Mouse (Mus musculus): ENCODE results near the gene Gm16253. TPM values are rescaled to one million over a fixed set of nuclear protein-coding genes. Genes with fewer than 3 reads are reported as not detected.
A peak's percentile ranks its signal among the peaks of the same experiment; 100 is the strongest.

Gm16253 gene
- polyA plus RNA-seq, 1 experiment from 2014 or later = 0.68 TPM

GRCm38 (mm10) chr3:96551203-96551602, 25.6 kb upstream of the Gm16253 start:
- H3K27ac ChIP-seq (replicated peaks in 1 of 2; ENCODE audit: control insufficient read depth in 1 of 2, insufficient read depth in 1 of 2, low read depth in 2 of 2, low read length in 2 of 2) = peak overlapping the region; percentile 3 to 31; a peak in 1 of 4 replicates
- H3K36me3 ChIP-seq (ENCODE audit: control insufficient read depth, insufficient read depth, low read length) = no peaks in the 10 kb centered on the region
- ATAC-seq (ENCODE audit: insufficient number of reproducible peaks, insufficient read depth, low FRiP score, low read depth) = no peak
- H3K9me3 ChIP-seq (ENCODE audit: control insufficient read depth, low read length) = no peaks in the 10 kb centered on the region
- no peak overlapping the region for H3K4me2 ChIP-seq (ENCODE audit: low read length)
- H3K4me1 ChIP-seq (ENCODE audit: control insufficient read depth in 2 of 2, insufficient read depth in 2 of 2, low read length in 2 of 2) = peaks cover 17 to 42% of the 10 kb centered on the region in 2 experiments
- H3K27me3 ChIP-seq (ENCODE audit: control insufficient read depth, insufficient read depth, low read length) = no peaks in the 10 kb centered on the region
- peak overlapping the region; percentile 58 for H3K9ac ChIP-seq (ENCODE audit: low read length)
- WGBS = 14% methylated on average over 8 of the region's 8 CpGs
- H3K4me3 ChIP-seq (ENCODE audit: control insufficient read depth in 1 of 2, insufficient read depth in 1 of 2, low read depth in 1 of 2, low read length in 2 of 2) = no peak overlapping the region

GRCm38 (mm10) chr3:96551890-96552289, 24.9 kb upstream of the Gm16253 start:
- Histone ChIP-seq H3K27ac (replicated peaks in 1 of 2; ENCODE audit: control insufficient read depth in 1 of 2, insufficient read depth in 1 of 2, low read depth in 2 of 2, low read length in 2 of 2) (no peak overlapping the region; a peak in 1 of 4 replicates), H3K9ac (ENCODE audit: low read length) (peak overlapping the region; percentile 58; the same call in 1 of the 2 replicates), H3K4me3 (ENCODE audit: control insufficient read depth in 1 of 2, insufficient read depth in 1 of 2, low read depth in 1 of 2, low read length in 2 of 2) (no peak overlapping the region), H3K27me3 (ENCODE audit: control insufficient read depth, insufficient read depth, low read length) (no peaks in the 10 kb centered on the region), H3K36me3 (ENCODE audit: control insufficient read depth, insufficient read depth, low read length) (no peaks in the 10 kb centered on the region), H3K9me3 (ENCODE audit: control insufficient read depth, low read length) (no peaks in the 10 kb centered on the region), H3K4me1 (ENCODE audit: control insufficient read depth in 2 of 2, insufficient read depth in 2 of 2, low read length in 2 of 2) (peaks cover 17 to 47% of the 10 kb centered on the region in 2 experiments), H3K4me2 (ENCODE audit: low read length) (no peak overlapping the region)
- WGBS = 60% methylated on average over 7 of the region's 7 CpGs
- no peak for ATAC-seq (ENCODE audit: insufficient number of reproducible peaks, insufficient read depth, low FRiP score, low read depth)

GRCm38 (mm10) chr3:96553601-96554000, 23.2 kb upstream of the Gm16253 start:
- H3K9me3 ChIP-seq (ENCODE audit: control insufficient read depth, low read length) = no peaks in the 10 kb centered on the region
- no peak overlapping the region for H3K9ac ChIP-seq (ENCODE audit: low read length)
- ATAC-seq (ENCODE audit: insufficient number of reproducible peaks, insufficient read depth, low FRiP score, low read depth) = no peak
- H3K4me1 ChIP-seq (ENCODE audit: control insufficient read depth in 2 of 2, insufficient read depth in 2 of 2, low read length in 2 of 2) = peaks cover 17 to 44% of the 10 kb centered on the region in 2 experiments
- WGBS = 71% methylated on average over 6 of the region's 6 CpGs
- no peaks in the 10 kb centered on the region for H3K27me3 ChIP-seq (ENCODE audit: control insufficient read depth, insufficient read depth, low read length)
- H3K36me3 ChIP-seq (ENCODE audit: control insufficient read depth, insufficient read depth, low read length) = no peaks in the 10 kb centered on the region
- no peak overlapping the region for H3K4me3 ChIP-seq (ENCODE audit: control insufficient read depth in 1 of 2, insufficient read depth in 1 of 2, low read depth in 1 of 2, low read length in 2 of 2)
- H3K27ac ChIP-seq (replicated peaks in 1 of 2; ENCODE audit: control insufficient read depth in 1 of 2, insufficient read depth in 1 of 2, low read depth in 2 of 2, low read length in 2 of 2) = no peak overlapping the region
- no peak overlapping the region for H3K4me2 ChIP-seq (ENCODE audit: low read length)

- WGBS = 82% methylated on average over 6 of the region's 6 CpGs
- H3K27me3 ChIP-seq (ENCODE audit: control insufficient read depth, insufficient read depth, low read length) = no peaks in the 10 kb centered on the region
- peaks cover 6% of the 10 kb centered on the region for H3K36me3 ChIP-seq (ENCODE audit: control insufficient read depth, insufficient read depth, low read length)
- no peak overlapping the region for H3K9ac ChIP-seq (ENCODE audit: low read length)
- no peaks in the 10 kb centered on the region for H3K9me3 ChIP-seq (ENCODE audit: control insufficient read depth, low read length)
- ATAC-seq (ENCODE audit: insufficient number of reproducible peaks, insufficient read depth, low FRiP score, low read depth) = no peak
- no peak overlapping the region for H3K4me3 ChIP-seq (ENCODE audit: control insufficient read depth in 1 of 2, insufficient read depth in 1 of 2, low read depth in 1 of 2, low read length in 2 of 2)
- H3K4me2 ChIP-seq (ENCODE audit: low read length) = no peak overlapping the region
- peaks cover 14 to 40% of the 10 kb centered on the region in 2 experiments for H3K4me1 ChIP-seq (ENCODE audit: control insufficient read depth in 2 of 2, insufficient read depth in 2 of 2, low read length in 2 of 2)
- H3K27ac ChIP-seq (replicated peaks in 1 of 2; ENCODE audit: control insufficient read depth in 1 of 2, insufficient read depth in 1 of 2, low read depth in 2 of 2, low read length in 2 of 2) = peak overlapping the region in 1 of 2 experiments; percentile 93; a peak in 1 of 4 replicates
These were observed 22.5 kb upstream of the Gm16253 start for GRCm38 (mm10) chr3:96554251-96554650.

GRCm38 (mm10) chr3:96555041-96555596, 21.7 kb upstream of the Gm16253 start:
- ATAC-seq (ENCODE audit: insufficient number of reproducible peaks, insufficient read depth, low FRiP score, low read depth) = no peak; the same call in 1 of the 2 replicates
- peak overlapping the region; percentile 89 to 93 for H3K27ac ChIP-seq (replicated peaks in 1 of 2; ENCODE audit: control insufficient read depth in 1 of 2, insufficient read depth in 1 of 2, low read depth in 2 of 2, low read length in 2 of 2)
- peaks cover 15% of the 10 kb centered on the region for H3K36me3 ChIP-seq (ENCODE audit: control insufficient read depth, insufficient read depth, low read length)
- peak overlapping the region; percentile 97 for H3K4me2 ChIP-seq (ENCODE audit: low read length)
- no peaks in the 10 kb centered on the region for H3K9me3 ChIP-seq (ENCODE audit: control insufficient read depth, low read length)
- H3K9ac ChIP-seq (ENCODE audit: low read length) = peak overlapping the region; percentile 88
- H3K4me3 ChIP-seq (ENCODE audit: control insufficient read depth in 1 of 2, insufficient read depth in 1 of 2, low read depth in 1 of 2, low read length in 2 of 2) = 0 out of 4 replicates have a peak overlapping the region, but pooled peaks of 1 of the 2 experiments have one; percentile 10
- WGBS = 16% methylated on average over 12 of the region's 12 CpGs
- H3K27me3 ChIP-seq (ENCODE audit: control insufficient read depth, insufficient read depth, low read length) = no peaks in the 10 kb centered on the region
- H3K4me1 ChIP-seq (ENCODE audit: control insufficient read depth in 2 of 2, insufficient read depth in 2 of 2, low read length in 2 of 2) = peaks cover 12 to 34% of the 10 kb centered on the region in 2 experiments

GRCm38 (mm10) chr3:96555999-96556614, 20.7 kb upstream of the Gm16253 start:
- 73% methylated on average over 15 of the region's 15 CpGs for WGBS
- H3K36me3 ChIP-seq (ENCODE audit: control insufficient read depth, insufficient read depth, low read length) = peaks cover 24% of the 10 kb centered on the region
- ATAC-seq (ENCODE audit: insufficient number of reproducible peaks, insufficient read depth, low FRiP score, low read depth) = no peak
- peak overlapping the region; percentile 89 to 93; a peak in 3 of 4 replicates for H3K27ac ChIP-seq (replicated peaks in 1 of 2; ENCODE audit: control insufficient read depth in 1 of 2, insufficient read depth in 1 of 2, low read depth in 2 of 2, low read length in 2 of 2)
- no peaks in the 10 kb centered on the region for H3K9me3 ChIP-seq (ENCODE audit: control insufficient read depth, low read length)
- peak overlapping the region in 1 of 2 experiments; percentile 76; a peak in 2 of 4 replicates for H3K4me3 ChIP-seq (ENCODE audit: control insufficient read depth in 1 of 2, insufficient read depth in 1 of 2, low read depth in 1 of 2, low read length in 2 of 2)
- no peaks in the 10 kb centered on the region for H3K27me3 ChIP-seq (ENCODE audit: control insufficient read depth, insufficient read depth, low read length)
- peaks cover 10 to 36% of the 10 kb centered on the region in 2 experiments for H3K4me1 ChIP-seq (ENCODE audit: control insufficient read depth in 2 of 2, insufficient read depth in 2 of 2, low read length in 2 of 2)
- H3K9ac ChIP-seq (ENCODE audit: low read length) = peak overlapping the region; percentile 88
- peak overlapping the region; percentile 97 for H3K4me2 ChIP-seq (ENCODE audit: low read length)

GRCm38 (mm10) chr3:96556651-96557635, 19.8 kb upstream of the Gm16253 start:
- Histone ChIP-seq H3K9me3 (ENCODE audit: control insufficient read depth, low read length) (no peaks in the 10 kb centered on the region), H3K9ac (ENCODE audit: low read length) (peak overlapping the region; percentile 88), H3K4me2 (ENCODE audit: low read length) (peak overlapping the region; percentile 97), H3K4me3 (ENCODE audit: control insufficient read depth in 1 of 2, insufficient read depth in 1 of 2, low read depth in 1 of 2, low read length in 2 of 2) (peak overlapping the region; percentile 62 to 76), H3K27me3 (ENCODE audit: control insufficient read depth, insufficient read depth, low read length) (no peaks in the 10 kb centered on the region), H3K4me1 (ENCODE audit: control insufficient read depth in 2 of 2, insufficient read depth in 2 of 2, low read length in 2 of 2) (peaks cover 11 to 32% of the 10 kb centered on the region in 2 experiments), H3K27ac (replicated peaks in 1 of 2; ENCODE audit: control insufficient read depth in 1 of 2, insufficient read depth in 1 of 2, low read depth in 2 of 2, low read length in 2 of 2) (peak overlapping the region; percentile 93 to 98), H3K36me3 (ENCODE audit: control insufficient read depth, insufficient read depth, low read length) (peaks cover 33% of the 10 kb centered on the region)
- 2% methylated on average over 22 of the region's 22 CpGs for WGBS
- ATAC-seq (ENCODE audit: insufficient number of reproducible peaks, insufficient read depth, low FRiP score, low read depth) = no peak
